Comparison of ENCODE assay signal across 22 mouse cellular contexts in the genomic region with DNA sequence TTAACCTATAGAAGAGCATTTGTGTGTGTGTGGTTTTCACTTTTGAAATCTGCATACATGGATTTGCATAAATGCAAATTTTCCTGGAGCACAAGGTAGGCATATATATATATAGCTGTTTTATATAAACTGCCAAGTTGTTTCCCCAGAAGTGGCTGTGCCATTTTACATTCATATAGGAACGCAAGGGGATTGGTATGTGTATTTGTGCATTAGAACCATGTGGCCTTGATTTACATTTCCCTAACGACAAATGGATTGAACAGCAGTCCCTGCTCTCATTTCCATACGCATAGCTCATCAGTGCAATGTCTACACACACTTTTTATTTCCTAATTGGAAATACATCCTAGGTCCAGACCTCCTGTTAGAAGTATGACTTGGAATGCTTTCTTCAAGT.
"Had no signal": no experiment of that assay in that cellular context is flagged by ENCODE, and none has a peak within 500 bp of the region (broad histone marks: within the 10 kb centered on the region; RNA-seq: fewer than 3 reads in every experiment).

No protein-coding gene starts in this region.

- H3K27me3 ChIP-seq: kidney, embryonic 15.5 days; limb, embryonic 13.5 days; liver, embryonic 12.5 days; liver, embryonic 15.5 days; lung, embryonic 15.5 days; neural tube, embryonic 13.5 days; stomach, embryonic 15.5 days had no signal

- H3K36me3 ChIP-seq: kidney, embryonic 15.5 days; limb, embryonic 10.5 days; limb, embryonic 13.5 days; liver, embryonic 12.5 days; liver, embryonic 15.5 days; lung, embryonic 15.5 days; neural tube, embryonic 13.5 days; stomach, embryonic 15.5 days had no signal

- ATAC-seq: liver, embryonic 12.5 days had no signal

- H3K4me2 ChIP-seq: kidney, embryonic 15.5 days; limb, embryonic 13.5 days; liver, embryonic 12.5 days; liver, embryonic 15.5 days; lung, embryonic 15.5 days; midbrain, embryonic 11.5 days; neural tube, embryonic 13.5 days; stomach, embryonic 15.5 days had no signal

- DNase-seq: kidney, postnatal 10 days; kidney, postnatal 36 days; layer of hippocampus, postnatal 36 days; liver; lung, adult 18-20 months; lung, postnatal 10 days; lung, postnatal 4 days; midbrain, embryonic 14.5 days; retina, postnatal 1 day; right cerebral cortex, postnatal 25 days; spleen, adult 18-20 months; thymus, adult 18-20 months; thymus, postnatal 36 days had no signal

- H3K9me3 ChIP-seq: kidney, embryonic 15.5 days; limb, embryonic 10.5 days; limb, embryonic 13.5 days; liver, embryonic 12.5 days; liver, embryonic 15.5 days; lung, embryonic 15.5 days; neural tube, embryonic 13.5 days; stomach, embryonic 15.5 days had no signal

- H3K27ac ChIP-seq: kidney, embryonic 15.5 days; limb, embryonic 10.5 days; limb, embryonic 13.5 days; liver, embryonic 12.5 days; liver, embryonic 15.5 days; lung, embryonic 15.5 days; neural tube, embryonic 13.5 days; stomach, embryonic 15.5 days had no signal

- H3K4me3 ChIP-seq: kidney, embryonic 15.5 days; limb, embryonic 10.5 days; limb, embryonic 13.5 days; liver, embryonic 12.5 days; liver, embryonic 15.5 days; lung, embryonic 15.5 days; neural tube, embryonic 13.5 days; stomach, embryonic 15.5 days had no signal

- H3K9ac ChIP-seq: kidney, embryonic 15.5 days; limb, embryonic 13.5 days; liver, embryonic 12.5 days; liver, embryonic 15.5 days; lung, embryonic 15.5 days; neural tube, embryonic 13.5 days; stomach, embryonic 15.5 days had no signal

- H3K4me1 ChIP-seq: kidney, embryonic 15.5 days; limb, embryonic 10.5 days; liver, embryonic 12.5 days; liver, embryonic 15.5 days; lung, embryonic 15.5 days; stomach, embryonic 15.5 days had no signal
